Mouse (Mus musculus) MEL (cell line): ENCODE data around the gene Arhgef7. TPM values are rescaled to one million over a fixed set of nuclear protein-coding genes. Genes with fewer than 3 reads are reported as not detected.

Source experiments
- DNase-seq: peaks from one replicate; pipeline ENCODE4 v3.0.0; 2011; ENCODE audit warnings: low read depth, low spot score
- H3K27ac ChIP-seq: 2 replicates; pipeline ENCODE4 v1.5.1; 2012; ENCODE audit warnings: low read depth, mild to moderate bottlenecking, control low read depth, low read length, moderate library complexity; ENCODE audit not compliant: control insufficient read depth
- H3K27me3 ChIP-seq, 2 experiments: fragments of 150-350 bp in 1 of 2; sonication (generic) in 1 of 2; 2 replicates each; pipeline ENCODE4 v1.6.1; 2012; ENCODE audit warnings: low read length in 2 of 2, mild to moderate bottlenecking in 2 of 2, improper control_type of control experiment in 1 of 2, moderate library complexity in 1 of 2; ENCODE audit not compliant: insufficient read depth in 2 of 2, control insufficient read depth in 1 of 2
- H3K36me3 ChIP-seq, 2 experiments: 2 replicates each; pipeline ENCODE4 v1.6.1; 2012 to 2014; ENCODE audit warnings: low read length in 2 of 2, improper control_type of control experiment in 1 of 2, inconsistent platforms in 1 of 2, mild to moderate bottlenecking in 1 of 2; ENCODE audit not compliant: insufficient read depth in 2 of 2, control insufficient read depth in 1 of 2
- H3K4me1 ChIP-seq, 2 experiments: fragments of 150-350 bp in 1 of 2; sonication (generic) in 1 of 2; 2 replicates each; pipeline ENCODE4 v1.6.1; 2012; ENCODE audit warnings: low read length in 2 of 2, improper control_type of control experiment in 1 of 2, mild to moderate bottlenecking in 1 of 2; ENCODE audit not compliant: insufficient read depth in 2 of 2, control insufficient read depth in 1 of 2
- H3K4me3 ChIP-seq, 2 experiments: fragments of 150-350 bp in 1 of 2; sonication (generic) in 1 of 2; 2 replicates each; pipeline ENCODE4 v1.5.1; 2012; ENCODE audit warnings: low read depth in 2 of 2, low read length in 2 of 2, mild to moderate bottlenecking in 2 of 2, moderate library complexity in 2 of 2, control low read depth in 1 of 2, improper control_type of control experiment in 1 of 2; ENCODE audit not compliant: control insufficient read depth in 1 of 2, insufficient read depth in 1 of 2
- H3K79me2 ChIP-seq: 2 replicates; pipeline ENCODE4 v1.6.1; 2012; ENCODE audit warnings: mild to moderate bottlenecking, low read length, moderate library complexity; ENCODE audit not compliant: control insufficient read depth, poor library complexity, insufficient read depth
- H3K9ac ChIP-seq: 2 replicates; pipeline ENCODE4 v1.6.1; 2012; ENCODE audit warnings: low read depth, mild to moderate bottlenecking, control low read depth, low read length, moderate library complexity; ENCODE audit not compliant: control insufficient read depth, poor library complexity, severe bottlenecking
- H3K9me3 ChIP-seq: fragments of 150-350 bp; sonication (generic); replicated peaks from 2 replicates; pipeline ENCODE4 v1.6.1; 2012; ENCODE audit warnings: mild to moderate bottlenecking, low read length, improper control_type of control experiment, moderate library complexity; ENCODE audit not compliant: insufficient read depth
- BHLHE40 ChIP-seq: IDR thresholded peaks from 2 replicates; pipeline ENCODE4 v1.6.1; 2012; ENCODE audit warnings: low read depth, mild to moderate bottlenecking, inconsistent platforms, low read length, improper control_type of control experiment, borderline replicate concordance
- CHD2 ChIP-seq: IDR thresholded peaks from 2 replicates; pipeline ENCODE4 v1.6.1; 2011; ENCODE audit warnings: low read length, improper control_type of control experiment
- ELF1 ChIP-seq: IDR thresholded peaks from 2 replicates; pipeline ENCODE4 v1.6.1; 2014; ENCODE audit warnings: low read depth, mild to moderate bottlenecking, inconsistent platforms, low read length, improper control_type of control experiment, moderate library complexity
- EP300 ChIP-seq, 2 experiments: IDR thresholded peaks; 2 replicates each; pipeline ENCODE4 v1.6.1; 2011; ENCODE audit warnings: improper control_type of control experiment in 2 of 2, low read length in 2 of 2, low read depth in 1 of 2, mild to moderate bottlenecking in 1 of 2
- ETS1 ChIP-seq: IDR thresholded peaks from 2 replicates; pipeline ENCODE4 v1.6.1; 2012; ENCODE audit warnings: low read depth, mild to moderate bottlenecking, inconsistent platforms, low read length, improper control_type of control experiment, moderate library complexity
- HCFC1 ChIP-seq: IDR thresholded peaks from 2 replicates; pipeline ENCODE4 v1.6.1; 2012; ENCODE audit warnings: low read depth, mild to moderate bottlenecking, inconsistent platforms, low read length, improper control_type of control experiment, moderate library complexity
- JUND ChIP-seq: IDR thresholded peaks from 2 replicates; pipeline ENCODE4 v1.6.1; 2011; ENCODE audit warnings: low read depth, mild to moderate bottlenecking, improper control_type of control experiment, low read length
- KAT2A ChIP-seq: conservative IDR thresholded peaks from 2 replicates; pipeline ENCODE4 v1.6.1; 2012; ENCODE audit warnings: low read depth, low read length, improper control_type of control experiment, inconsistent platforms
- MAFK ChIP-seq: IDR thresholded peaks from 2 replicates; pipeline ENCODE4 v1.6.1; 2011; ENCODE audit warnings: low read depth, mild to moderate bottlenecking, low read length, improper control_type of control experiment, borderline replicate concordance
- MAX ChIP-seq: IDR thresholded peaks from 2 replicates; pipeline ENCODE4 v1.6.1; 2011; ENCODE audit warnings: low read length, improper control_type of control experiment
- MAZ ChIP-seq: IDR thresholded peaks from 2 replicates; pipeline ENCODE4 v1.6.1; 2012; ENCODE audit warnings: low read depth, mild to moderate bottlenecking, inconsistent platforms, low read length, improper control_type of control experiment
- MXI1 ChIP-seq: IDR thresholded peaks from 2 replicates; pipeline ENCODE4 v1.6.1; 2011; ENCODE audit warnings: mild to moderate bottlenecking, low read depth, low read length, improper control_type of control experiment
- MYC ChIP-seq: IDR thresholded peaks from 2 replicates; pipeline ENCODE4 v1.6.1; 2011; ENCODE audit warnings: low read depth, mild to moderate bottlenecking, low read length, improper control_type of control experiment, moderate library complexity
- NELFE ChIP-seq: IDR thresholded peaks from 2 replicates; pipeline ENCODE4 v1.6.1; 2011; ENCODE audit warnings: low read depth, low read length, improper control_type of control experiment
- POLR2AphosphoS5 ChIP-seq: IDR thresholded peaks from 2 replicates; pipeline ENCODE4 v1.6.1; 2012; ENCODE audit warnings: low read depth, borderline replicate concordance, mild to moderate bottlenecking, inconsistent platforms, low read length, moderate library complexity, mixed read lengths
- RAD21 ChIP-seq: IDR thresholded peaks from 2 replicates; pipeline ENCODE4 v1.6.1; 2011; ENCODE audit warnings: mild to moderate bottlenecking, low read depth, low read length, improper control_type of control experiment
- SIN3A ChIP-seq: IDR thresholded peaks from 2 replicates; pipeline ENCODE4 v1.6.1; 2012; ENCODE audit warnings: low read length, improper control_type of control experiment, inconsistent platforms
- TAL1 ChIP-seq: IDR thresholded peaks from 2 replicates; pipeline ENCODE4 v1.6.1; 2012; ENCODE audit warnings: mild to moderate bottlenecking, inconsistent platforms, low read length, moderate library complexity, mixed read lengths
- TCF12 ChIP-seq: IDR thresholded peaks from 2 replicates; pipeline ENCODE4 v1.6.1; 2014; ENCODE audit warnings: low read depth, mild to moderate bottlenecking, inconsistent platforms, low read length, improper control_type of control experiment, moderate library complexity
- USF1 ChIP-seq: IDR thresholded peaks from 2 replicates; pipeline ENCODE4 v1.6.1; 2014; ENCODE audit warnings: low read depth, mild to moderate bottlenecking, inconsistent platforms, low read length, improper control_type of control experiment, moderate library complexity
- USF2 ChIP-seq, 2 experiments: IDR thresholded peaks; 2 replicates each; pipeline ENCODE4 v1.6.1; 2011 to 2012; ENCODE audit warnings: improper control_type of control experiment in 2 of 2, low read length in 2 of 2, borderline replicate concordance in 1 of 2, inconsistent platforms in 1 of 2, low read depth in 1 of 2, mild to moderate bottlenecking in 1 of 2; ENCODE audit not compliant: insufficient read depth in 1 of 2
- ZKSCAN1 ChIP-seq: IDR thresholded peaks from 2 replicates; pipeline ENCODE4 v1.6.1; 2012; ENCODE audit warnings: low read depth, mild to moderate bottlenecking, inconsistent platforms, low read length, improper control_type of control experiment, moderate library complexity
- polyA plus RNA-seq, 2 experiments: library from polyadenylated mRNA; stranded (reverse) in 1 of 2; unstranded in 1 of 2; fragments of >175 nt in 1 of 2; fragments of >200 nt in 1 of 2; gene quantifications; 2 replicates each; pipeline versions ENCODE4 v1.2.1 to v1.2.4; 2012; ENCODE audit warnings: low replicate concordance in 2 of 2, low read depth in 1 of 2; ENCODE audit not compliant: insufficient read length in 2 of 2, insufficient read depth in 1 of 2, missing spikeins in 1 of 2
- total RNA-seq: library from RNA; depleted of rRNA; stranded (reverse); fragments of 300-350 nt; gene quantifications from 2 replicates; pipeline ENCODE4 v1.2.3, GENCODE M21; 2012

The Arhgef7 gene
- total and polyA plus RNA-seq, 3 experiments = 21.0 to 36.8 TPM; not detected in 1

DNA sequence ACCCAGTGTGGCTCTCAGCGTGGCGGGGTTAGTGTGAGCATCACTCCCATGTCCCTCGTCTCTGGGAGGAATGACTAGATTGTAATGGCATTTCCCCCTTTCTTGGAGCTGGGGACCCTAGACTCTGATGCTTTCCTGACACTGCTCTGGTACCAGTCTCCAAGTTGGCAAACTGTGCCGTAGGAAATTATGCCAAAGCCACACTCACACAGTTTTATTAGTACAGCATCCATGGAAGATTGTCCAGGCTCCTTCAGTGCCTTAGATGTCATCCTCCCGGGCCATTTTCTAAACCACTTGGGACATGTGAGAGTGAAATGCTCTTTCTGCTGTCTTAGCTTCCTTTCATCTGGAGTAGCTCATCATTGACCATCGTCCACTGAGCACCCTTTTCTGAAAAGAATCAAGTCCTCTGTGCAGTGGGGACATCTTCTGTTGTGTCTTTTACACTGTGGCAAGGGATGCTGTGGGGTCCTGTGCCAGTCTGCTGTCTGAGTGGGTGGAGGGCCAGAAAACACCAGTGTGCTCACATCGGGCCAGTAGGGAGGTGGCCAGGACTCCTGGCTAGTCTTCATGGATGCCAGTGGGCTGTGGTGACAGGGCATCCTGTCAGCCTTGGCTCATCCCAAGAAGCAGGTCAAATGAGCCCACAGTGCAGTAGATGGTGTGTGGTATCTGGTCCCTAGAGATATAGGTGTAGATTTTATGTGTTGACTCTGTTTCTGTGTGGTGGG, 56.5 kb downstream of the Arhgef7 start:
- no peak overlapping the region for H3K4me3 ChIP-seq
- no peaks in the 10 kb centered on the region for H3K9me3 ChIP-seq
- H3K27me3 ChIP-seq = no peaks in the 10 kb centered on the region
- H3K4me1 ChIP-seq = peaks cover 0 to 4% of the 10 kb centered on the region in 2 experiments; a peak in 1 of 4 replicates
- H3K36me3 ChIP-seq = peaks cover 0 to 2% of the 10 kb centered on the region in 2 experiments; a peak in 1 of 4 replicates
- no peak overlapping the region for H3K9ac ChIP-seq
- no peak for DNase-seq
- no peaks in the 10 kb centered on the region for H3K79me2 ChIP-seq
- H3K27ac ChIP-seq = no peak overlapping the region
- no peak for TF ChIP-seq TCF12
- TF ChIP-seq SIN3A = no peak
- no peak for TF ChIP-seq ZKSCAN1
- no peak for TF ChIP-seq MXI1
- no peak for TF ChIP-seq JUND
- TF ChIP-seq RAD21 = no peak
- TF ChIP-seq HCFC1 = no peak
- TF ChIP-seq USF2 (IDR thresholded peaks at IDR 0.05; ENCODE audit: borderline replicate concordance in 1 of 2, insufficient read depth in 1 of 2, low read depth in 1 of 2, low read length in 2 of 2) = no peak
- no peak for TF ChIP-seq MYC
- no peak for TF ChIP-seq MAZ
- TF ChIP-seq MAFK = no peak
- no peak for TF ChIP-seq KAT2A
- TF ChIP-seq NELFE = no peak
- no peak for TF ChIP-seq EP300 (IDR thresholded peaks at IDR 0.05; ENCODE audit: low read depth in 1 of 2, low read length in 2 of 2)

DNA sequence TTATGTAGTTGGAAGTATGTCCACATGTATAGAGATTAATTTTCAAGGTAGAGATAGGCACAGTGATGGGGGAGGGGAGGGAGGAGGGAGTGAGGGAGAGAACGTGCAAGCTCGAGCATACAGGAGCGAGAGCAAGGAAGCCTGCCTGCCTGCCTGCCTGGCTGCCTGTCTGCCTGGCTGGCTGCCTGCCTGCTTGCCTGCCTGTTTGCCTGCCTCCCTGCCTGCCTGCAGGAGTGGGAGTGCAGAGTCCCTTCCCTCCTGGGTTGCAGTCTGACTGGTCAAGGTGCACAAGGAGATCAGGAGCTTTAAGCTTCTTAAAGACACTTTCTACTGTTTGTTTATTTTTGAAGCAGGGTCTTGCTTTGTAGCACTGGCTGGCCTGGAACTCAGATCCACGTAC, 57.6 kb downstream of the Arhgef7 start:
- Histone ChIP-seq H3K27ac (no peak overlapping the region), H3K79me2 (no peaks in the 10 kb centered on the region), H3K9me3 (no peaks in the 10 kb centered on the region), H3K4me1 (no peaks in the 10 kb centered on the region), H3K9ac (no peak overlapping the region), H3K4me3 (no peak overlapping the region), H3K27me3 (no peaks in the 10 kb centered on the region), H3K36me3 (peaks cover 0 to 2% of the 10 kb centered on the region in 2 experiments; a peak in 2 of 4 replicates)
- TF ChIP-seq TCF12 = no peak
- TF ChIP-seq KAT2A = no peak
- no peak for TF ChIP-seq BHLHE40
- no peak for TF ChIP-seq CHD2
- no peak for TF ChIP-seq USF1
- no peak for TF ChIP-seq MYC
- TF ChIP-seq POLR2AphosphoS5 = no peak
- no peak for TF ChIP-seq TAL1
- no peak for TF ChIP-seq ETS1
- no peak for TF ChIP-seq USF2 (IDR thresholded peaks at IDR 0.05; ENCODE audit: borderline replicate concordance in 1 of 2, insufficient read depth in 1 of 2, low read depth in 1 of 2, low read length in 2 of 2)
- TF ChIP-seq ELF1 = no peak
- no peak for TF ChIP-seq MAX
- no peak for TF ChIP-seq MAFK
- no peak for DNase-seq
